Mouse (Mus musculus): Measurements from ENCODE around the gene Zdhhc6.

DNA sequence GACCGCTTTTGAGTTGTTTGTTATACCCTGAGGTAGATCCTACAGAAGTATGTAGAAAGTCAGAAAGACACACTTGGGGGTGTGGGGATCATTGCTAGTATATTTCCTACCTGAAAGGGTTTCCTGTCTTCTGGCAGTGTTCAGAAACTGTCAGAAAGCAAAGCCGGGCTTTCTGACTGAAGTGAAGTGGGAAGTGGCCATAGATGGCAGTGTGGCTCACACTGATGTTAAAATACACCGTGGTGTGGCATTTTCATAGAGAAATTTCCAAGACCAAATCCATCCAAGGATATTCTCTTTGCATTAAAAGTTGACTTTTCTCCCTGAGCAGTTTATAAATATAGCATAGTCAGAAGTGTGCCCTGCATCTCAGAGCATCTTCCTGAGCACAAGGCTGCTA lies 25.5 kb upstream of the Zdhhc6 start:
- TF ChIP-seq POLR2A (IDR thresholded peaks at IDR 0.05; ENCODE audit: insufficient read depth, low read depth, low read length) (no peak), CTCF (IDR thresholded peaks at IDR 0.05; ENCODE audit: insufficient read depth, low read depth, low read length) (no peak)

Data from olfactory bulb, adult 2 months (tissue).